Mouse (Mus musculus) v-Abl transformed pro-B cells (cell line): ENCODE data around the gene Mettl7a2.

Experiments
- in situ Hi-C, 2 experiments: fragments of 400-800 bp; cut with MboI; formaldehyde crosslinking; loops; one replicate each; pipeline ENCODE4 v1.15.1; 2025; ENCODE audit not compliant: unreplicated experiment in 2 of 2

Mettl7a2 gene

GRCm38 (mm10) chr15:100352711-100353250 is at the start of gene Mettl7a2, which contains the start of gene Methig1:
Mettl7a2 (plus strand) TSS chr15:100353200.
Methig1 (plus strand) TSS chr15:100353149.
- in situ Hi-C loops, result no loop called here

DNA sequence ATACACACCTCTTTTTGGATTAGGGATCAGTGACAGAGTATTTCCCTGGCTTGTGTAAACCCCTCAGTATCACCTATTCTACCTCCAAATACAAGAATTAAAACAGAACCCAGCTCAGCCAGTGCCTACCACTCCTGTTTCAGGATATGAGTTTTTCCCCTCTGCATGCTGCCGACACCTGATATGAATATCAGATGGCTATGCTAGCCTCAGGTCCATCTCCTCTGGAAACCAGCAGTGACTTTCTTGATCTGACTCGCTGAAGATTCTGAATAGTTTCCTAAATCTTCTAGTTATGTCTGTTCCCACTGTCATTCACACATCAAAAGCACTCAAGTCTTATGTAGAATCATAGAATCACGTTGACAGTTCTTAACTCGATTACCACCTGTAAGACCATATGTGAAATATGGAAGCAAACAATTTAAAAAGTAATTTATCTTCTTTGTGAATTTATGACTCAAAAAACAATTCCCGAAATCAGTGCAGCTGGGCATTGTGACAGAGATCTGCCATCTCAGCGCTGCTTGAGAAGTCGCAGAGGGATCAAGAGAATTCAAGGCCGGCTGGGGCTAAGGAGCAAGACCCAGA is 49.5 kb upstream of the Mettl7a2 start:
- in situ Hi-C loops, result loop anchor here in 1 of 2 experiments (5.0 to 25.0 kb wide), 2 partner anchors 266 to 1391 kb away; partner anchors contain the start of genes Dip2b and Lmbr1l

DNA sequence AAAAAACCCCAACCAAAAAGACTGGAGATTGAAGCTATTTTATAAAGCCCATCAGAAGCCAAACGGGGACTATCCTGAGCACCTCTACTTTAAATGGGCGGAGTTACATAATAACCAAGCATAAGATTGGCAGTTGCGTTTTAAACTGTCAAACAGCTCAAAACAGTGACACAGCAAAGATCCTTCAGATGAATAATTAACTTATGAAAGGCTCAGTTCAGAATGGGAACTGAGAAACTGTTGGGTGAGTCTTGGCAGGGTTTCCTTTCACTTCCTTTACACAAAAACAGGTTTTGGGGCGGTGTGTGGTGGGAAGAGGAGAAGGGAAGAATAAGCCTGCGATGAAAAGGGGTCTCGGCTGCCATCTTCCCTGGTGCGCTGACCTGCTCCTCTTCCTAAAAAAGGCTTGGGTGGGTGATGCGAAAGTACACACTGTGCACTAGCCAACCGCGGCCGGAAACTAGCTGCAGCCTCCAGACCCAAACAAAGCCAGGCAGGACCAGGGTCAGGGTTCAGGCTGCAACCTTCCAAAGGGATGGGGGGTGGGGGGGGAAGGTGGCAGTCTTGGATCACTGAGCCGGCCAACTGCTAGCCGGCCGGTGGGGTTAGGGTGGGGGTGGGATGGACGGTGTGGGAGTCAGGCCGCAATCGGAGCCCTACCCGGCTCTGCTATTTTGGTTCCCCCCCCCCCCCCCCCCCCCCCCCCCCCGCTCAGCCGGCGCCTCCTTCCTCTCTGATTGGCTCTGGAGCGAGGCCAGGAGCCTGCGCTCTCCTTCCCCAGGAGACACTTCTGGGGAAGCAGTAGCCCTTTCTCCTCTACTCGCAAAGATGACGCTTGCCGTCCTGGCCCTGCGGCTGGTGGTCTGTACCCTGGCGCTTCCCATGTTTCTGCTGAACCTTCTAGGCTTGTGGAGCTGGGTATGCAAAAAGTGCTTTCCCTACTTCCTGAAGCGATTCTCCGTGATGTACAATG is 48.7 kb upstream of the Mettl7a2 start, which contains the start of gene Mettl7a1:
TSS of gene Mettl7a1 (plus strand) at position 122 of the 973 bp plus-strand sequence.
- in situ Hi-C loops, result loop anchor here in 1 of 2 experiments (5.0 to 25.0 kb wide), 2 partner anchors 267 to 1392 kb away; partner anchors contain the start of genes Dip2b and Lmbr1l

DNA sequence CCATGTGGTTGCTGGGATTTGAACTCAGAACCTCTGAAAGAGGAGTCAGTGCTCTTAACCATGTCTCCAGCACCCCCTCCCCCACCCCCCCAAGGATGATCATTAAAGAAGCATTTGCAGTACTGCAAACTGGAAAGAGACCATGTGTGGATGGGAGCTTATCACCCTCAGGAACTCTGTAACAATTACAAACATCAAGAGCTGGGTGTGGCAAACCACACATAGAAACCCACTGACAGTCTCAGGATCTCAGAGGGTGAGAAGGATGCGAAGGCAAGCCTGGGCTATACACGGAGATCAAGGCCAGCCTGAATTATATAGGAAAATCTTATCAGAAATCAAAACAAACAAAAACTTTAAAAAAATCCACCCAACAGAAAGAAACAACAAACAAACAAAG is 46.8 kb upstream of the Mettl7a2 start:
- in situ Hi-C loops, result loop anchor here in 1 of 2 experiments (25.0 kb wide), 1 partner anchor 1394 kb away; the partner anchor contains the start of gene Lmbr1l

GRCm38 (mm10) chr15:100307438-100308096 is 45.4 kb upstream of the Mettl7a2 start:
- in situ Hi-C loops, result loop anchor here in 1 of 2 experiments (25.0 kb wide), 1 partner anchor 1395 kb away; the partner anchor contains the start of gene Lmbr1l

DNA sequence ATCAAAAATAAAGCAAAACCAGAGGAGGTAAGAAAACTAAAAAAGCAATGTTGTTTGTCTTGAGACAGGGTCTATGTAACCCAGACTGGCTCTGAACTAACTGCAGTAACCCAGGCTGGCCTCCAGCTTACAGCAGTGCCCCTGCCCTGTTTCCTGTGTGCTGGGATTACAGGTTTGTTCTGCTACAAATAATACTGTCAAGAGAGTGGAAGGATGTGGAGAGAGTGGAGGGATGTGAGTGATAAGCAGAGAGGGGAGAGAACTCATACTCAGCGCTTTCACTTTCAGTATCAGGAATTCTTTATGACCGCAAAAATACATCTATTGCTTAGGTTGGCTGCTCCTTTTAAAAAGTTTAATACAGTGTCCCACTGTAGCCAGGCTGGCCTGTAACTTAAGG is 40.7 kb upstream of the Mettl7a2 start:
- in situ Hi-C loops, result loop anchor here (10.0 to 25.0 kb wide), 2 partner anchors 278 to 1400 kb away; partner anchors contain the start of genes Dip2b (in 1 of the 2) and Lmbr1l (in 1 of the 2)

DNA sequence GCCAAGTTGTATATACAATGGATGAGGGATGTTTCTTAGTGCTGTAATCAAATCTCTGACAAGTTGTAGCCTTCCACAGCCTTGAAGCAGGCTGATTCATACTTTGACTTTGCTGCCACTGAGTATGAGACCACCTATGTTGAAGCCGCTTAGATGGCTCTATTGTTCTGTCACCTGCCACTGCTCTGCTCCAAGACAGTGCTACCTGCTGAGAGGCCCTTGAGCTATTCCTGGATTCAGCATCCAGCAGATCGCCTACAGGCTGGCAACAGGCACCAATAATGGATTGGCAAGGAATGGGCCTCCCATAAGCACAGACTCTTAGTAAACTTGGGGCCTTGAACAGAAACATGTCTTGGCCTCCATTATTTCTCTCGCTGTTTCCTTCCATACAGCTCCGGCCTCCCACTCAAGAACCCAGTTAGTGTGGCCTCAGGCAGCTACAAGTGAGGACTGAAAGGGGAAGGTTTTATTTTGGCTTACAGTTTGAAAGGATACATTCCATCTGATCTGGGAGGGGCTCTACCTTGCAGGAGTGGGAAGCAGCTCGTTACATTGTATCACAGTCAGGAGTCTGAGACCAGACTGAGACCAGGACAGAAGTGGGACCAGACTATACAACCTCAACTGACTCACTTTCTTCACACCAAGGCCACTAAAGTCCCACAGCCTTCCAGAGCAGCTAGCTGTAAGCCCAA is 38.4 kb upstream of the Mettl7a2 start:
- in situ Hi-C loops, result loop anchor here (5.0 to 25.0 kb wide), 3 partner anchors 47 to 1402 kb away; partner anchors contain the start of genes Dip2b (in 1 of the 2) and Lmbr1l (in 1 of the 2)

DNA sequence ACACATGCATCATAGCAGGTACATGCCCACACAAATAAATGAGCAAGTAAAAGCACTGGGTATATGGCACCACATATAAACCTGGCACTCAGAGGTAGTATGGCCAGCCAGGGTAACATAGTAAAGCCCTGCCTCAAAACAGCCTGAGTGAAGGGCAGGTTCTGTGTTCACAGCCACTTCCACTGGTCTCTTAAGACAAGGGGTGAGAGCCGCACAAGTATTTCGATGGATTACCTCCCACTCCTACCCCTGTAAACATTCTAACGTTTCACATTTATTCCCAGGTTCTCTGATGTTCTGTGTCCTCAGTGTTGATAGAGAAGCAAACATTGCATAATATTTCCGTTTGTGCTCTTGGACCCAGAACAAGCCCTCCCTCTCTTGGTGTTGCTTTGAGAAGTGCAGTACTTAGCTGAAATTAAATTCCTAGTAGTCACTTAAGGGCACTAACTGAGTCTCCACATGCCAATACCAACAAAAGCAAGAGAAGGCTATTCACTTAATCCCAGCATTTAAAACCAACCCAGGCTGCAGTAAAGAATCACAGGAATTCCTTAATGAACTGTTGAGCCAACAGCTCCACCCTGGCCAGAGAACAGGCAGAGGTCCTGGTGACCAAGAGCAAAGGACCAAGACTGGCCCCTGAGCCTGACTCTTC is 34.9 kb upstream of the Mettl7a2 start:
- in situ Hi-C loops, result loop anchor here (5.0 to 25.0 kb wide), 3 partner anchors 51 to 1406 kb away; partner anchors contain the start of genes Dip2b (in 1 of the 2) and Lmbr1l (in 1 of the 2)

- in situ Hi-C loops, result loop anchor here (5.0 to 25.0 kb wide), 5 partner anchors 53 to 1408 kb away; partner anchors contain the start of genes Dip2b (in 1 of the 2) and Lmbr1l (in 1 of the 2)
These were observed 33.1 kb upstream of the Mettl7a2 start for GRCm38 (mm10) chr15:100319884-100320283.

DNA sequence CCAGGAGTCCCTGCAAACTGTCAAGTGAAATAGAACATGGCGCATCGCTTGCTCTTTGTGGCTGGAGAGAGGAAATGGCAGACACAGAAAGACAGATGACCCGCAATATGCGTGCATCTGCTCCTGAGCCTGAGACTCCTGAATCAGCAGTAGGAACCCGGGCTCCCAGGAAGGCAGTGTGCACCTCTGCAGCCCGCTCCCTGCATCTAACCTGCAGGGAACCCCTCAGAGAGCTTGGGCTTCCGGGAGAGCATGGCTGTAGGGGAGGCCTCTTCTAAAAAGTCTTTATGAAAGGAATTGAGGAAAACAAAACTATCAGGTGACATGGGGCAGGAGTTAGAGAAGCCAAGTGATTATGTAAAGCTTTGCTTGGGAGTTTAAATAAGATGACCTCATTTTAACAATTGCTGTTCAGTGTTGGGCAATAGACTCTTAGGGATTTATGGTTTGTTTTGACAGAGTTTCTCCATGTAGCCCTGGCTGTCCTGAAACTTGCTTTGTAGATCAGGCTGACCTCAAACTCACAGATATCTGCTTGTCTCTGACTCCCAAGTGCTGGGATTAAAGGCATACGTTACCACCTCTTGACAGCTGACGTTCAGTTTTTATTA is 32.6 kb upstream of the Mettl7a2 start:
- in situ Hi-C loops, result loop anchor here (10.0 to 25.0 kb wide), 3 partner anchors 56 to 1408 kb away; partner anchors contain the start of gene Lmbr1l (in 1 of the 2)

- in situ Hi-C loops, result loop anchor here (10.0 to 25.0 kb wide), 3 partner anchors 56 to 1409 kb away; partner anchors contain the start of gene Lmbr1l (in 1 of the 2)
These were observed 31.9 kb upstream of the Mettl7a2 start for GRCm38 (mm10) chr15:100321134-100321533.

- in situ Hi-C loops, result loop anchor here (10.0 to 25.0 kb wide), 3 partner anchors 59 to 1412 kb away; partner anchors contain the start of gene Lmbr1l (in 1 of the 2)
These were observed 28.9 kb upstream of the Mettl7a2 start for GRCm38 (mm10) chr15:100324021-100324591.

DNA sequence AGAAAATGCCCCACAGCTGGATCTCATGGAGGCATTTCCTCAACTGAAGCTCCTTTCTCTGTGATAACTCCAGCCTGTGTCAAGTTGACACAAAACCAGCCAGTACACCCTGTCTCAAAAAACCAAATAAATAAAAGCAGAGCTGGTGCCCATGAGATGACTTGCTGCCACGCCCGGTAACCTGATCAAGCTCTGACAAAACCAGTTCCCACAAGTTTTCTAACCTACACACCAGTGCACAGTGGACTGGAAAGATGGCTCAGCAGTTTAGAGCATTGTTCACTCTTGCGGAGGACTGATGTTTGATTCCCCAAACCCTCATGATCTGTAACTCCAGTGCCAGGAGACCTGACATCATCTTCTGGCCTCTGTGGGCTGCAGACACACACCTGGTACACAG is 27.8 kb upstream of the Mettl7a2 start:
- in situ Hi-C loops, result loop anchor here in 1 of 2 experiments (10.0 kb wide), 2 partner anchors 60 to 130 kb away; no protein-coding TSS in a partner anchor

DNA sequence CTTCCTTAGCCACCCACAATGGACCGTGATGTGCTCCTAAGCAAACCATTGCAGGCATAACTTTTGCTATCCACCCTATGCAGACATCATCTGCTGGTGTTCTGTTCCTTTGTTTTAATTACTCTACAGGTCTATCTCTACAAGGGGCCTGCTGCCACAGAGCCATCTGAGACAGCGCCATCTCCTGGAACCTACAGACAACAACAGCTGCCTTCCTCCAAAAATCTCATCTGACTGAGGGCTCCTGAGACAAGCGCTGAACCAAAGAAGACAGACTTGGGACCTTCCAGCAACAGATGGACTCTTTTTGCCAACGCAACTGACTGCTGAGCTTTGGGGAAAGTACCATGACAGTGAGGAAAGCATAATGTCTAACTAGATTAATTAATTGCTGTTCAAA is 24.9 kb upstream of the Mettl7a2 start:
- in situ Hi-C loops, result loop anchor here in 1 of 2 experiments (10.0 kb wide), 2 partner anchors 63 to 127 kb away; no protein-coding TSS in a partner anchor

DNA sequence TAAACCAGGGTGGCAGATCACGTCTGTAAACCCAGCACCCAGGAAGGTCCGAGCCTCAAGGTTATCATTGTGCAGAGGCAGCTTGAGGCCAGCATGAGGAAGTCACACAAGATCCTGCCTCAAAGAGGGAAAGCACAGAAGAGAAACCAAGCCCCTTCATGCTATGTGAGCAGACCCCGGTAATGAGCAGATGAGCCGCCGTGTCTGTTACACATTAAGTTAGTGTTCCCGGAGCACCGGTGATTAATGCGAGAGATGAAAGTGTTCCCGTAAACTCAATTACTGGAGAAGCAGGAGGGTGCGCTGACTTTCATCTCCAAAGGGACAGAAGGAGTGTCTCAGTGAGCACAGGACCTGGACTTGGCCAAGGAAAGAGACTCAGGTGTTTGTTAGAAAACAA is 23.7 kb upstream of the Mettl7a2 start:
- in situ Hi-C loops, result loop anchor here in 1 of 2 experiments (10.0 kb wide), 2 partner anchors 65 to 125 kb away; no protein-coding TSS in a partner anchor

GRCm38 (mm10) chr15:100330739-100331138 is 22.3 kb upstream of the Mettl7a2 start:
- in situ Hi-C loops, result no loop called here
